Mouse (Mus musculus) liver, embryonic 16.5 days (tissue): ENCODE measurements at regions not wholly inside any gene's neighbourhood (a gene's known extent, or its start where the extent isn't known, plus 50 kb on each side); places are given as distances from the start of the nearest gene placed in this dataset.
A peak's percentile ranks its signal among the peaks of the same experiment; 100 is the strongest.

ENCODE experiments used
- ATAC-seq: fragments of 200-750 bp; cut with Nextera tagmentation; 2 replicates; pipeline ENCODE4 v1.8.0; 2017; ENCODE audit warnings: low read depth, mild to moderate bottlenecking, moderate number of reproducible peaks, moderate library complexity
- H3K27ac ChIP-seq: fragments of 300-500 bp; sonication (generic); 2 replicates; pipeline ENCODE4 v1.5.1; 2014; ENCODE audit warnings: mild to moderate bottlenecking, low read length
- H3K27me3 ChIP-seq: fragments of 300-500 bp; sonication (generic); 2 replicates; pipeline ENCODE4 v1.6.1; 2014; ENCODE audit warnings: low read depth, low read length, mixed read lengths; ENCODE audit not compliant: control insufficient read depth, insufficient read depth
- H3K36me3 ChIP-seq: fragments of 300-500 bp; sonication (generic); 2 replicates; pipeline ENCODE4 v1.6.1; 2014; ENCODE audit warnings: mild to moderate bottlenecking; ENCODE audit not compliant: control insufficient read depth, insufficient read depth
- H3K4me1 ChIP-seq: fragments of 300-500 bp; sonication (generic); 2 replicates; pipeline ENCODE4 v1.6.1; 2014; ENCODE audit warnings: low read depth, low read length, mixed read lengths; ENCODE audit not compliant: control insufficient read depth
- H3K4me2 ChIP-seq: fragments of 300-500 bp; sonication (generic); 2 replicates; pipeline ENCODE4 v1.6.1; 2014; ENCODE audit warnings: low read depth, low read length, mixed read lengths
- H3K4me3 ChIP-seq: fragments of 300-500 bp; sonication (generic); 2 replicates; pipeline ENCODE4 v1.5.1; 2014; ENCODE audit warnings: low read depth, mild to moderate bottlenecking, low read length
- H3K9ac ChIP-seq: fragments of 300-500 bp; sonication (generic); 2 replicates; pipeline ENCODE4 v1.6.1; 2014; ENCODE audit warnings: low read depth, low read length
- H3K9me3 ChIP-seq: fragments of 300-500 bp; sonication (generic); replicated peaks from 2 replicates; pipeline ENCODE4 v1.6.1; 2016; ENCODE audit warnings: low read length; ENCODE audit not compliant: control insufficient read depth
- WGBS: fragments of 180-500 bp; shearing (Covaris S2); extraction: QIAGEN DNeasy Blood & Tissue Kit; methylation state at CpG from one replicate; pipeline ENCODE4 v1.1.7; 2014; ENCODE audit not compliant: insufficient replicate concordance; 5-methylcytosine and 5-hydroxymethylcytosine counted together

DNA sequence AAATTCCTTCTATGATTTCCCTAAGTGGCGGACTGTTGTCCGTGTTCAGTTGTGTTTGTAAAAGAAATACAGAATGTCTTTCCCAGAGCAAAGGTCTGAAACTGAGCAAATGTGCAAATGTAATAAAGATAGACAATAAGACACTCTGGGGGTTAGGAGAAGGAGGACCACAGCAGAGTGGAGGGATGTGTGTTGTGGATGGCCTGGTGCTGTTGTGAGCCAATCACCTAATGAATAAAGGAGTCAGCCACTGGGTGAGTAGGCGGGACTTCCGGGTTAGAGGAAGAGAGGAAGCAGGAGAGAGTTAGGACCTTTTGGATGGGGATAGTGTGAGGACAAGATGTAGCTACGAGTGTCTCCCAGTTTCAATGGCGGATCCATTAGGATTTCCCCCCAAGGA, 72.7 kb upstream of the Sertad2 start:
- no peak overlapping the region for H3K9ac ChIP-seq
- 73% methylated on average over 6 of the region's 6 CpGs for WGBS
- H3K4me3 ChIP-seq = no peak overlapping the region
- H3K36me3 ChIP-seq = no peaks in the 10 kb centered on the region
- ATAC-seq = no peak
- no peaks in the 10 kb centered on the region for H3K27me3 ChIP-seq
- no peaks in the 10 kb centered on the region for H3K9me3 ChIP-seq
- no peak overlapping the region for H3K4me2 ChIP-seq
- H3K4me1 ChIP-seq = no peaks in the 10 kb centered on the region; the same call in 1 of the 2 replicates
- peak overlapping the region; percentile 59; the same call in 1 of the 2 replicates for H3K27ac ChIP-seq

DNA sequence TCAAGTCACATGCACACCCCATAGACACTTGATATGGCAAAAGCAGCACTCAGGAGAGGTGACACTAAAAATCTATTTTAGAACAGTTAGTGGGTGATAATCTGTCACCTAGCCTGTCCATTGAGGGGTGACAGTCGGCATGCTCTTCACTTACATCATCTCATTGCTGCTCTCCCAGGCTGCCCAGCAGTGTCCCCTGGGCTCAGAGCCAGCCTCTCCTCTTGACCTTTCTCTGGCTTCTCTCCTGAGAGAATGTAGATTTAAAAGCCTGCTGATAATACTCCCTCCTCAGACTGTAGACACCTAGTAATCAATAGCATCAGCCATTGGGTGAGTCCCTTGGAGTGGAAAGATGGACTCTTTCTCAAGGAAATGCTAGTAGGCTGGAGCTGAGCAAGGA, 70.7 kb upstream of the Sertad2 start:
- H3K27me3 ChIP-seq = no peaks in the 10 kb centered on the region
- H3K4me3 ChIP-seq = no peak overlapping the region
- no peak overlapping the region for H3K4me2 ChIP-seq
- H3K9ac ChIP-seq = no peak overlapping the region
- H3K27ac ChIP-seq = no peak overlapping the region
- no peaks in the 10 kb centered on the region for H3K36me3 ChIP-seq
- H3K4me1 ChIP-seq = no peaks in the 10 kb centered on the region; the same call in 1 of the 2 replicates
- 41% methylated on average over 1 of the region's 1 CpGs for WGBS
- no peaks in the 10 kb centered on the region for H3K9me3 ChIP-seq
- ATAC-seq = peak; percentile 47; the same call in 1 of the 2 replicates

DNA sequence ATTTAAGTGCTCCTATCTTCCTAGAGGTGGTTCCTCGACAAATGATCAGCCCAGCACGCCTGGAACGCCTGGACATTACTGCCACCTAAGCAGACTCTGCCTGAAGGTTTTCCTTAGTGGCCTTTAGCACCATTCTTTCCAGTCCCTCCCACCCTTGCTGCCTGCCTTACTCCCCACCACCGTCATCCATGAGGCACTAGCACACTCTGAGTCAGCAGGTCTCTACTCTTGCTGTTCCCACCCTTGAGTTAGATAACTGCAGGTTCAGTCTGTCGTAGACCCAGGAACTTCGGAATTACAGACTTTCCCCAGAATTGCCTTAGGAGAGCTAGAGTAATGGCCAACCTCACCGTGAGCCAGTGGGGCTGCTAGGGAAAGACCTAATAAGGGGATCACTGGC, 67.4 kb upstream of the Sertad2 start:
- H3K4me3 ChIP-seq = no peak overlapping the region
- H3K4me1 ChIP-seq = peaks cover 4% of the 10 kb centered on the region; the same call in 1 of the 2 replicates
- no peak for ATAC-seq
- no peaks in the 10 kb centered on the region for H3K9me3 ChIP-seq
- H3K36me3 ChIP-seq = no peaks in the 10 kb centered on the region
- H3K4me2 ChIP-seq = no peak overlapping the region
- no peaks in the 10 kb centered on the region for H3K27me3 ChIP-seq
- H3K9ac ChIP-seq = no peak overlapping the region
- WGBS = 56% methylated on average over 7 of the region's 7 CpGs
- H3K27ac ChIP-seq = no peak overlapping the region

DNA sequence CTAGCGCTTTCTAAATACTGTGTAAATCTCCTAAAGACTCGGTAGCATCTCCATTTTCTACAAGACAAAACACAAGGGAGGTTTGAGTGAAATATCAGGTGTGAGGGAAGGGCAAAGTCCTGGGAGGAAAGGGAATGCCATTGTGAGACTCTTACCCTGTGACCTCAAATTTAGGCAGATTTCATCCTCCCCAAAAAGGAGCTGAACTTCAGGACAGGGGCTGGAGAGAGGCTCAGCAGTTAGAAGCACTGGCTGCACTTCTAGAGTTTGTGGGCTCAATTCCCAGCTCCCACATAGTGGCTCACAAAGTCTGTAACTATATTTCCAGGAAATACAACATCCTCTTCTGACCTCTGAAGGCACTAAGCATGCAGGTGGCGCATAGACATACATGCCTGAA, 66.6 kb upstream of the Sertad2 start:
- Histone ChIP-seq H3K4me2 (no peak overlapping the region), H3K4me3 (no peak overlapping the region), H3K27me3 (no peaks in the 10 kb centered on the region), H3K9me3 (no peaks in the 10 kb centered on the region), H3K9ac (no peak overlapping the region), H3K36me3 (no peaks in the 10 kb centered on the region), H3K27ac (no peak overlapping the region), H3K4me1 (peaks cover 4% of the 10 kb centered on the region; the same call in 1 of the 2 replicates)
- ATAC-seq = no peak
- WGBS = 69% methylated on average over 3 of the region's 3 CpGs

DNA sequence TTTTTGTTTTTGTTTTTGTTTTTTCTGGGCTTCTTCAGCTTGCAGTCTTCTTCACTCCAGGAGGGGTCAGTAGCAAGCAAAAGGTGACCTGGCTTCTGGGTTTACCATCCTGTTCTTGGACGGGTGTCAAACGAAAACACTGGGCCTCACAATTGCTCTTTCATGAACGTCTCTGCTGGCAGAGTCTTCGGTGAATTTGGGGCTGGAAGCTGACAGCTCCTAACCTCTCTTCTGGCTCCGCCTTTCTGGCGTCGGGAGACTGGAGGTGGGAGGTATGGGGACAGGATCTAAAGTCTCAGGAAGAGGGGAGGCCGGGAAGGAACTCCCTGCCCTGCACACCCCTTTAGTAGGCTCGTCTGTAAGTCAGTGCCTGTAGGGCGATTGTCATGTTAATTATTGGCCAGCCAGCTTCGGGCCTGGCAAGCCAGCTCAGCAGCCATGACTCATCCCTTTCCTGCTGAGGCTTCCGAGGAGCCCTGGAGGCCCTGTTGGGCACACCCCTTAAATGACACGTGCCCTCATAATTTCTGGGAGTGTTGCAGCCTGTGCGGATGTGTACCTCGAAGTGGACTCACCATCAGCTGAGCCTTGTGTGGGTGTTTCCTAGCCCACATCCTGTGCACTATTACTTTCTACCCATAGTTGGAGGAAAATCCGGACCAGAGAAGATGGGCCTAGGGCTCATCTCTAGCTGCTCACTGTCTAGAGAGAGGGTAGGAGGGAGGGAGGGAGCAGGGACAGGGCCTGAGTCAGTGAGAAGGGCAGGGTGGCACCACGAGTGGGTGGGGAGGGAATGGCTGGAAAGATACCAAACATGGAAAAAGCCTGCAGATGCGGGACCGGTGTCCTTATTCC, 65.6 kb upstream of the Sertad2 start:
- Histone ChIP-seq H3K36me3 (no peaks in the 10 kb centered on the region), H3K4me1 (peaks cover 4% of the 10 kb centered on the region; the same call in 1 of the 2 replicates), H3K4me2 (peak overlapping the region; percentile 2), H3K27ac (peak overlapping the region; percentile 41), H3K27me3 (no peaks in the 10 kb centered on the region), H3K4me3 (no peak overlapping the region), H3K9ac (no peak overlapping the region), H3K9me3 (no peaks in the 10 kb centered on the region)
- WGBS = 31% methylated on average over 19 of the region's 19 CpGs
- peak; percentile 83 for ATAC-seq

DNA sequence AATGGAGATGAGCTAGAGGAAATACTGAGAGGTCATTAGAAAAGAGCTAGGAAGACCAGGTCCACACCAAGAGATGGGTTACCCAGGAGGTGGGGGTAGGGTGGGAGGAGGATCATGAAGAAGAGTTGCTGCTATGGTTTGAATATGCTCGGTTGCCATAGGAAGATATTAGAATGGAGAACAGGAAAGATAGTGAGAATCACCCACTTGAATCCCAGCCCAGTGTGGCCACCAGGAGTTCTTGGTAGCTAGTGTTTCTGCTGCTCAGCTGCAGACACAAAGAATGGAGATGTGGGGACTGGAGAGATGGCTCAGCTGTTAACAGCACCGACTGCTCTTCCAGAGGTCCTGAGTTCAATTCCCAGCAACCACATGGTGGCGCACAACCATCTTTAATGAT, 62.4 kb upstream of the Sertad2 start:
- no peak overlapping the region for H3K9ac ChIP-seq
- no peak for ATAC-seq
- H3K36me3 ChIP-seq = no peaks in the 10 kb centered on the region
- H3K9me3 ChIP-seq = no peaks in the 10 kb centered on the region
- no peak overlapping the region for H3K4me3 ChIP-seq
- WGBS = 71% methylated on average over 3 of the region's 3 CpGs
- no peak overlapping the region for H3K4me2 ChIP-seq
- no peaks in the 10 kb centered on the region for H3K27me3 ChIP-seq
- H3K27ac ChIP-seq = no peak overlapping the region
- peaks cover 4% of the 10 kb centered on the region; the same call in 1 of the 2 replicates for H3K4me1 ChIP-seq

DNA sequence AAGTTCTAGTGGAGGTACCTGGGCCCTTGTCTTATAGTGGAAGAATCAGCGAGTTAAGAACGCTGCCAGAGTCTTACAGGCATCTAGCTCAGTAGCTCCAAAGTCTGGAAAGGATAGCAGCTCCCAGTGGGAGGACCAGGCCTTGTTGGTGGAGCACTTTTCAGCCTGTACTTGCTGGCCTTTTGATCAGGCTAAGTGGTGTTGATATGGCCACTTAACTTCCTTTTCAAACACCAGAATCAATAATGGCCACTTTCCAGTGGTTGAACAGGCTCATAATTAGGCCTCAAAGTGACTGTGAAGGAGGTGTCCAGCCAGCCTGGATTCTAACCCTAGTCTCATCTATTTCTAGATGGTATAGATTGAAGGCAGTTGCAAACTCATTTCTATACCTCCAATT, 57.7 kb upstream of the Sertad2 start:
- no peak overlapping the region for H3K4me2 ChIP-seq
- H3K27me3 ChIP-seq = no peaks in the 10 kb centered on the region
- 65% methylated on average over 2 of the region's 2 CpGs for WGBS
- H3K9me3 ChIP-seq = no peaks in the 10 kb centered on the region
- no peaks in the 10 kb centered on the region for H3K36me3 ChIP-seq
- H3K27ac ChIP-seq = no peak overlapping the region
- no peak for ATAC-seq
- H3K9ac ChIP-seq = no peak overlapping the region
- H3K4me3 ChIP-seq = no peak overlapping the region
- no peaks in the 10 kb centered on the region for H3K4me1 ChIP-seq
